Mouse (Mus musculus): ENCODE measurements around the gene Ceacam19. TPM values are rescaled to one million over a fixed set of nuclear protein-coding genes. Genes with fewer than 3 reads are reported as not detected.

Ceacam19 gene
- polyA plus RNA-seq, 1 experiment from 2014 or later, result not detected

- Histone ChIP-seq H3K4me2 (ENCODE audit: low read depth, low read length) (no peak overlapping the region), H3K27ac (ENCODE audit: low read length) (no peak overlapping the region), H3K27me3 (replicated peaks; ENCODE audit: control insufficient read depth, insufficient read depth, low read length) (no peaks in the 10 kb centered on the region), H3K9ac (ENCODE audit: low read depth, low read length) (no peak overlapping the region), H3K9me3 (ENCODE audit: control insufficient read depth, low read length) (no peaks in the 10 kb centered on the region), H3K4me1 (ENCODE audit: control insufficient read depth, insufficient read depth, low read length) (no peaks in the 10 kb centered on the region), H3K36me3 (ENCODE audit: control insufficient read depth, insufficient read depth, low read length) (no peaks in the 10 kb centered on the region), H3K4me3 (ENCODE audit: low read length) (no peak overlapping the region)
- 57% methylated on average over 2 of the region's 2 CpGs for whole genome bisulfite sequencing
- ATAC-seq, result no peak
These were observed 39.2 kb upstream of the Ceacam19 start for GRCm38 (mm10) chr7:19926849-19927480.

DNA sequence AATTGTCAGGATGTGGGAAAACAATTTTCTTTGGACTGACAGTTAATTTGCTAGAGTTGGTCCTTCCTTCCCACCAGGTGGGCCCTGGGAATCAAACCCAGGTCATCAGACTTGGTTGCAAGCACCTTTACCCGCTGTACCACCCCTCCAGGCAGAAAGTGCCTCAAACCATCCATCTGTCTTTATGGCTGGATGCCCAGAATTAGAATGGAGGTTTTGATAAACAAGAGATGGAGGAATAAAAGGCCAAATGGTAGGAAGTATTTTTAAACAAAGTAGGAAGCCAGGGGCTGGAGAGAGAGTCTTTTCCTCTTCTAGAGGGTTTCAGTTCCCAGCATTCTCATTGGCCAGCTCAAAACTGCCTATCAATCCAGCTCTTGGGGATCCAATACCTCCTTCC is 37.6 kb upstream of the Ceacam19 start:
- H3K4me3 ChIP-seq (ENCODE audit: low read length), result no peak overlapping the region
- no peaks in the 10 kb centered on the region for H3K9me3 ChIP-seq (ENCODE audit: control insufficient read depth, low read length)
- H3K36me3 ChIP-seq (ENCODE audit: control insufficient read depth, insufficient read depth, low read length), result no peaks in the 10 kb centered on the region
- WGBS, result 58% methylated on average over 1 of the region's 1 CpGs
- H3K4me1 ChIP-seq (ENCODE audit: control insufficient read depth, insufficient read depth, low read length), result peaks cover 2% of the 10 kb centered on the region; the same call in 1 of the 2 replicates
- H3K9ac ChIP-seq (ENCODE audit: low read depth, low read length), result no peak overlapping the region
- no peak overlapping the region for H3K4me2 ChIP-seq (ENCODE audit: low read depth, low read length)
- H3K27me3 ChIP-seq (replicated peaks; ENCODE audit: control insufficient read depth, insufficient read depth, low read length), result no peaks in the 10 kb centered on the region
- no peak for ATAC-seq
- H3K27ac ChIP-seq (ENCODE audit: low read length), result no peak overlapping the region

GRCm38 (mm10) chr7:19923797-19924196 is 36.0 kb upstream of the Ceacam19 start:
- no peaks in the 10 kb centered on the region for H3K27me3 ChIP-seq (replicated peaks; ENCODE audit: control insufficient read depth, insufficient read depth, low read length)
- WGBS, result 7% methylated on average over 12 of the region's 15 CpGs
- no peak overlapping the region for H3K27ac ChIP-seq (ENCODE audit: low read length)
- peaks cover 6% of the 10 kb centered on the region for H3K4me1 ChIP-seq (ENCODE audit: control insufficient read depth, insufficient read depth, low read length)
- no peak overlapping the region for H3K4me3 ChIP-seq (ENCODE audit: low read length)
- ATAC-seq, result no peak
- H3K36me3 ChIP-seq (ENCODE audit: control insufficient read depth, insufficient read depth, low read length), result no peaks in the 10 kb centered on the region
- no peak overlapping the region for H3K9ac ChIP-seq (ENCODE audit: low read depth, low read length)
- no peak overlapping the region for H3K4me2 ChIP-seq (ENCODE audit: low read depth, low read length)
- no peaks in the 10 kb centered on the region for H3K9me3 ChIP-seq (ENCODE audit: control insufficient read depth, low read length)

- no peaks in the 10 kb centered on the region for H3K27me3 ChIP-seq (replicated peaks; ENCODE audit: control insufficient read depth, insufficient read depth, low read length)
- 40% methylated on average over 2 of the region's 2 CpGs for WGBS
- H3K4me1 ChIP-seq (ENCODE audit: control insufficient read depth, insufficient read depth, low read length), result peaks cover 6% of the 10 kb centered on the region
- H3K36me3 ChIP-seq (ENCODE audit: control insufficient read depth, insufficient read depth, low read length), result no peaks in the 10 kb centered on the region
- no peak overlapping the region for H3K9ac ChIP-seq (ENCODE audit: low read depth, low read length)
- no peak for ATAC-seq
- H3K4me2 ChIP-seq (ENCODE audit: low read depth, low read length), result no peak overlapping the region
- no peak overlapping the region for H3K4me3 ChIP-seq (ENCODE audit: low read length)
- H3K9me3 ChIP-seq (ENCODE audit: control insufficient read depth, low read length), result no peaks in the 10 kb centered on the region
- no peak overlapping the region for H3K27ac ChIP-seq (ENCODE audit: low read length)
These were observed 35.6 kb upstream of the Ceacam19 start for GRCm38 (mm10) chr7:19923354-19923753.

GRCm38 (mm10) chr7:19920506-19921261 is 32.9 kb upstream of the Ceacam19 start, which contains the start of gene Pvr:
TSS of gene Pvr (minus strand) at chr7:19921160.
- H3K9me3 ChIP-seq (ENCODE audit: control insufficient read depth, low read length), result no peaks in the 10 kb centered on the region
- H3K27me3 ChIP-seq (replicated peaks; ENCODE audit: control insufficient read depth, insufficient read depth, low read length), result no peaks in the 10 kb centered on the region
- WGBS, result under 1% methylated on average over 60 of the region's 60 CpGs
- peak within 1 kb of the TSS; percentile 59 for H3K4me2 ChIP-seq (ENCODE audit: low read depth, low read length)
- ATAC-seq, result peak; percentile 97
- H3K36me3 ChIP-seq (ENCODE audit: control insufficient read depth, insufficient read depth, low read length), result peaks cover 5% of the 10 kb centered on the region; the same call in 1 of the 2 replicates
- peaks cover 6% of the 10 kb centered on the region for H3K4me1 ChIP-seq (ENCODE audit: control insufficient read depth, insufficient read depth, low read length)
- peak within 1 kb of the TSS; percentile 82 for H3K9ac ChIP-seq (ENCODE audit: low read depth, low read length)
- H3K4me3 ChIP-seq (ENCODE audit: low read length), result peak within 1 kb of the TSS; percentile 71
- peak within 1 kb of the TSS; percentile 91 for H3K27ac ChIP-seq (ENCODE audit: low read length)

GRCm38 (mm10) chr7:19920166-19920505 is 32.4 kb upstream of the Ceacam19 start:
- WGBS, result 29% methylated on average over 4 of the region's 4 CpGs
- no peak for ATAC-seq

GRCm38 (mm10) chr7:19914558-19914957 is 26.8 kb upstream of the Ceacam19 start:
- Histone ChIP-seq H3K4me3 (ENCODE audit: low read length) (no peak overlapping the region), H3K9me3 (ENCODE audit: control insufficient read depth, low read length) (no peaks in the 10 kb centered on the region), H3K36me3 (ENCODE audit: control insufficient read depth, insufficient read depth, low read length) (peaks cover 22% of the 10 kb centered on the region), H3K27me3 (replicated peaks; ENCODE audit: control insufficient read depth, insufficient read depth, low read length) (no peaks in the 10 kb centered on the region), H3K27ac (ENCODE audit: low read length) (no peak overlapping the region), H3K4me1 (ENCODE audit: control insufficient read depth, insufficient read depth, low read length) (no peaks in the 10 kb centered on the region; the same call in 1 of the 2 replicates), H3K9ac (ENCODE audit: low read depth, low read length) (no peak overlapping the region), H3K4me2 (ENCODE audit: low read depth, low read length) (no peak overlapping the region)
- ATAC-seq, result no peak
- WGBS, result 95% methylated on average over 7 of the region's 7 CpGs

More at GRCm38 (mm10) chr7:19920166-19920505, 32.4 kb upstream of the Ceacam19 start:
- Histone ChIP-seq H3K27ac (ENCODE audit: low read length) (peak overlapping the region; percentile 91; the same call in 1 of the 2 replicates), H3K4me1 (ENCODE audit: control insufficient read depth, insufficient read depth, low read length) (peaks cover 6% of the 10 kb centered on the region), H3K4me2 (ENCODE audit: low read depth, low read length) (peak overlapping the region; percentile 59), H3K27me3 (replicated peaks; ENCODE audit: control insufficient read depth, insufficient read depth, low read length) (no peaks in the 10 kb centered on the region), H3K4me3 (ENCODE audit: low read length) (peak overlapping the region; percentile 71), H3K36me3 (ENCODE audit: control insufficient read depth, insufficient read depth, low read length) (peaks cover 7% of the 10 kb centered on the region; the same call in 1 of the 2 replicates), H3K9me3 (ENCODE audit: control insufficient read depth, low read length) (no peaks in the 10 kb centered on the region), H3K9ac (ENCODE audit: low read depth, low read length) (peak overlapping the region; percentile 82)

DNA sequence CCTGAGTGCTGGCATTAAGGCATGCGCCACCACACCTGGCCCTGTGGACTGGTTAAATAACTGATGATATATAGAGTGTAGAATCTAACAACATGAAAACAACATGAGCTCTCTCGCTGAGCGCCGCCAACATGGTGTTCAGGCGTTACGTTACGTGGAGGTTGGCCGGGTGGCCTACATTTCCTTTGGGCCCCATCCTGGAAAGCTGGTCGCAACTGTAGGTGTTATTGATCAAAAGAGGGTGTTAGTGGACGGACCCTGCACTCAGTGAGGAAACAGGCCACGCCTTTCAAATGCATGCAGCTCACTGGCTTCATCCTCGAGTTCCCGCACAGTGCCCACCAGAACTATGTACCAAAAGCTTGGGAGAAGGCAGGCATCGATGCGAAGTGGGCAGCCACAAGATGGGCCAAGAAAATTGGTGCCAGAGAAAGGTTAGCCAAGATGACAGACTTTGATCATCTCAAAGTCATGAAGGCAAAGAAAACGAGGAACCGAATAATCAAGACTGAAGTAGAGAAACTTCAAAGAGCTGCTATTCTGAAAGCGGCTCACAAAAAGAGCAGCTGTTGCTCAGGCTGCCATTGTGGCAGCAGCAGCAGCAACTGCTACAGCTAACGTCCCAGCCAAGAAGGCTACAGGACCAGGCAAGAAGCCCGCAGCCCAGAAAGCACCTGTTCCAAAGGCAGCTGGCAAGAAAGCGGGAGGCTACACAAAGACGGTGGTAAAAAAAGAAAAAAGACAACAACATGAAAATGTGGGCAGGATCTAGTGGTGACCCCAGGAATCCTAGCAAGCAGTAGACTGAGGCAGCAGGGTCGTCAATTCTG is 24.1 kb upstream of the Ceacam19 start:
- H3K36me3 ChIP-seq (ENCODE audit: control insufficient read depth, insufficient read depth, low read length), result peaks cover 32% of the 10 kb centered on the region
- ATAC-seq, result no peak

GRCm38 (mm10) chr7:19911292-19911658 is 23.5 kb upstream of the Ceacam19 start:
- no peak overlapping the region for H3K9ac ChIP-seq (ENCODE audit: low read depth, low read length)
- H3K27me3 ChIP-seq (replicated peaks; ENCODE audit: control insufficient read depth, insufficient read depth, low read length), result no peaks in the 10 kb centered on the region
- no peaks in the 10 kb centered on the region; the same call in 1 of the 2 replicates for H3K4me1 ChIP-seq (ENCODE audit: control insufficient read depth, insufficient read depth, low read length)
- peaks cover 33% of the 10 kb centered on the region for H3K36me3 ChIP-seq (ENCODE audit: control insufficient read depth, insufficient read depth, low read length)
- 83% methylated on average over 6 of the region's 6 CpGs for WGBS
- H3K9me3 ChIP-seq (ENCODE audit: control insufficient read depth, low read length), result no peaks in the 10 kb centered on the region
- no peak overlapping the region for H3K4me3 ChIP-seq (ENCODE audit: low read length)
- peak; percentile 19; the same call in 1 of the 2 replicates for ATAC-seq
- no peak overlapping the region for H3K4me2 ChIP-seq (ENCODE audit: low read depth, low read length)
- no peak overlapping the region for H3K27ac ChIP-seq (ENCODE audit: low read length)

More for the DNA sequence above, 24.1 kb upstream of the Ceacam19 start:
- H3K9ac ChIP-seq (ENCODE audit: low read depth, low read length), result no peak overlapping the region
- H3K4me3 ChIP-seq (ENCODE audit: low read length), result no peak overlapping the region
- no peak overlapping the region for H3K4me2 ChIP-seq (ENCODE audit: low read depth, low read length)
- no peaks in the 10 kb centered on the region for H3K9me3 ChIP-seq (ENCODE audit: control insufficient read depth, low read length)
- no peaks in the 10 kb centered on the region; the same call in 1 of the 2 replicates for H3K4me1 ChIP-seq (ENCODE audit: control insufficient read depth, insufficient read depth, low read length)
- 90% methylated on average over 23 of the region's 23 CpGs for WGBS
- no peaks in the 10 kb centered on the region for H3K27me3 ChIP-seq (replicated peaks; ENCODE audit: control insufficient read depth, insufficient read depth, low read length)
- H3K27ac ChIP-seq (ENCODE audit: low read length), result no peak overlapping the region
